Mouse (Mus musculus): Measurements from ENCODE around the gene Tm4sf5. TPM values are rescaled to one million over a fixed set of nuclear protein-coding genes. Genes with fewer than 3 reads are reported as not detected.

Tm4sf5 gene
- total RNA-seq, 2 experiments from 2014 or later = not detected

- intact Hi-C loops (cut with DNase I) = no loop called here
- DNase-seq (ENCODE audit: low spot score in 2 of 2) = no peak
Measured at GRCm38 (mm10) chr11:70539423-70539822, 34.4 kb downstream of the Tm4sf5 start.

- peak; percentile 76 to 77 for DNase-seq (ENCODE audit: low spot score in 2 of 2)
- intact Hi-C loops (cut with DNase I) = loop anchor here (1.0 kb wide), 1 partner anchor 22 kb away; the partner anchor contains the start of gene Mink1
Measured at GRCm38 (mm10) chr11:70539877-70540587, 35.0 kb downstream of the Tm4sf5 start, which contains the start of gene Pld2. Pld2 (plus strand) TSS chr11:70540064.

- intact Hi-C loops (cut with DNase I) = loop anchor here (1.0 kb wide), 1 partner anchor 21 kb away; the partner anchor contains the start of gene Mink1
- no peak for DNase-seq (ENCODE audit: low spot score in 2 of 2)
Measured at GRCm38 (mm10) chr11:70540928-70541327, 35.9 kb downstream of the Tm4sf5 start.

GRCm38 (mm10) chr11:70541415-70541814 lies 36.4 kb downstream of the Tm4sf5 start:
- DNase-seq (ENCODE audit: low spot score in 2 of 2) = peak in 1 of 2 experiments; percentile 28
- intact Hi-C loops (cut with DNase I) = no loop called here

GRCm38 (mm10) chr11:70544496-70544895 lies 39.5 kb downstream of the Tm4sf5 start:
- intact Hi-C loops (cut with DNase I) = no loop called here
- DNase-seq (ENCODE audit: low spot score in 2 of 2) = no peak

GRCm38 (mm10) chr11:70551526-70551925 lies 46.5 kb downstream of the Tm4sf5 start:
- intact Hi-C loops (cut with DNase I) = no loop called here
- DNase-seq (ENCODE audit: low spot score in 2 of 2) = no peak

GRCm38 (mm10) chr11:70553940-70554339 lies 48.9 kb downstream of the Tm4sf5 start:
- DNase-seq (ENCODE audit: low spot score in 2 of 2) = no peak
- intact Hi-C loops (cut with DNase I) = no loop called here

- no peak for DNase-seq (ENCODE audit: low spot score in 2 of 2)
- intact Hi-C loops (cut with DNase I) = no loop called here
Measured at GRCm38 (mm10) chr11:70557545-70557944, 52.5 kb downstream of the Tm4sf5 start.

Other genes starting within 250 kb of the Tm4sf5 start
- under 1 TPM in 1 of 2 experiments, not detected in 1; 0.23 TPM for gene Alox12, start 249.9 kb upstream of the Tm4sf5 start, total RNA-seq (2021)
- gene Alox12e, start 182.6 kb upstream of the Tm4sf5 start, total RNA-seq (2021) = under 1 TPM; 0.34 to 0.60 TPM
- gene Alox15, start 153.2 kb upstream of the Tm4sf5 start, total RNA-seq (2021) = not detected
- 10 to 100 TPM; 34.9 to 42.0 TPM for gene Pelp1, start 95.2 kb upstream of the Tm4sf5 start, total RNA-seq (2021)
- gene Arrb2, start 72.6 kb upstream of the Tm4sf5 start, total RNA-seq (2021) = 10 to 100 TPM; 64.6 to 66.7 TPM
- 10 to 100 TPM; 12.9 to 15.7 TPM for gene Med11, start 53.3 kb upstream of the Tm4sf5 start, total RNA-seq (2021)
- gene Zmynd15, start 45.8 kb upstream of the Tm4sf5 start, total RNA-seq (2021) = under 1 TPM; 0.41 to 0.94 TPM
- 1 to 10 TPM in 1 of 2 experiments, under 1 TPM in 1; 0.94 to 1.2 TPM for gene Cxcl16, start 45.3 kb upstream of the Tm4sf5 start, total RNA-seq (2021)
- gene Vmo1, start 9.4 kb downstream of the Tm4sf5 start, total RNA-seq (2021) = not detected
- not detected for gene Gltpd2, start 14.0 kb downstream of the Tm4sf5 start, total RNA-seq (2021)
- 100 to 1,000 TPM; 172 to 186 TPM for gene Psmb6, start 20.1 kb downstream of the Tm4sf5 start, total RNA-seq (2021)
- gene Gm40193, start 27.7 kb downstream of the Tm4sf5 start, total RNA-seq (2021) = not detected
- gene Pld2, start 34.8 kb downstream of the Tm4sf5 start, total RNA-seq (2021) = 10 to 100 TPM; 13.0 to 15.2 TPM
- gene Mink1, start 57.6 kb downstream of the Tm4sf5 start, total RNA-seq (2021) = 100 to 1,000 TPM; 412 to 432 TPM
- gene 4930544D05Rik, start 110.6 kb downstream of the Tm4sf5 start, total RNA-seq (2021) = not detected
- gene Chrne, start 114.0 kb downstream of the Tm4sf5 start, total RNA-seq (2021) = not detected
- gene Gp1ba, start 133.9 kb downstream of the Tm4sf5 start, total RNA-seq (2021) = not detected
- 10 to 100 TPM; 78.6 to 81.4 TPM for gene Rnf167, start 142.0 kb downstream of the Tm4sf5 start, total RNA-seq (2021)
- 100 to 1,000 TPM; 110 to 117 TPM for gene Slc25a11, start 142.2 kb downstream of the Tm4sf5 start, total RNA-seq (2021)
- gene Pfn1, start 149.4 kb downstream of the Tm4sf5 start, total RNA-seq (2021) = 100 to 1,000 TPM; 221 to 239 TPM
- gene Eno3, start 152.0 kb downstream of the Tm4sf5 start, total RNA-seq (2021) = 1 to 10 TPM; 7.0 to 9.0 TPM
- gene Spag7, start 164.2 kb downstream of the Tm4sf5 start, total RNA-seq (2021) = 10 to 100 TPM; 49.3 to 50.7 TPM
- gene Camta2, start 182.9 kb downstream of the Tm4sf5 start, total RNA-seq (2021) = 100 to 1,000 TPM; 226 to 234 TPM
- 1 to 10 TPM; 1.5 to 2.5 TPM for gene Inca1, start 194.9 kb downstream of the Tm4sf5 start, total RNA-seq (2021)
- gene Kif1c, start 195.3 kb downstream of the Tm4sf5 start, total RNA-seq (2021) = 10 to 100 TPM; 51.3 to 53.2 TPM

Data from left cerebral cortex, postnatal 25 days (tissue).